Mouse (Mus musculus) intestine, embryonic 14.5 days (tissue): ENCODE data around the gene Hacl1. TPM values are rescaled to one million over a fixed set of nuclear protein-coding genes. Genes with fewer than 3 reads are reported as not detected.

Source experiments
- ATAC-seq: fragments of 200-750 bp; cut with Nextera tagmentation; replicated peaks from 2 replicates; pipeline ENCODE4 v1.8.0; 2017; ENCODE audit warnings: low read depth, moderate number of reproducible peaks, moderate TSS enrichment, moderate library complexity; ENCODE audit not compliant: low FRiP score, low TSS enrichment
- DNase-seq: peaks from one replicate; pipeline ENCODE4 v3.0.0-alpha.2; 2018; ENCODE audit warnings: low spot score
- H3K27ac ChIP-seq: fragments of 300-500 bp; sonication (generic); 2 replicates; pipeline ENCODE4 v1.5.1; 2014; ENCODE audit warnings: low read depth, mild to moderate bottlenecking, control low read depth
- H3K27me3 ChIP-seq: fragments of 300-500 bp; sonication (generic); replicated peaks from 2 replicates; pipeline ENCODE4 v1.6.1; 2014; ENCODE audit warnings: low read length, control low read depth; ENCODE audit not compliant: control insufficient read depth, insufficient read depth
- H3K36me3 ChIP-seq: fragments of 300-500 bp; sonication (generic); 2 replicates; pipeline ENCODE4 v1.6.1; 2014; ENCODE audit warnings: low read length, control low read depth; ENCODE audit not compliant: control insufficient read depth, insufficient read depth
- H3K4me1 ChIP-seq: fragments of 300-500 bp; sonication (generic); replicated peaks from 2 replicates; pipeline ENCODE4 v1.6.1; 2014; ENCODE audit warnings: low read length, control low read depth, mixed read lengths; ENCODE audit not compliant: control insufficient read depth, insufficient read depth
- H3K4me2 ChIP-seq: fragments of 300-500 bp; sonication (generic); 2 replicates; pipeline ENCODE4 v1.6.1; 2014; ENCODE audit warnings: low read length
- H3K4me3 ChIP-seq: fragments of 300-500 bp; sonication (generic); 2 replicates; pipeline ENCODE4 v1.5.1; 2014; ENCODE audit warnings: low read depth, low read length, control low read depth, mixed read lengths
- H3K9ac ChIP-seq: fragments of 300-500 bp; sonication (generic); 2 replicates; pipeline ENCODE4 v1.6.1; 2014; ENCODE audit warnings: mild to moderate bottlenecking, low read length
- H3K9me3 ChIP-seq: fragments of 300-500 bp; sonication (generic); 2 replicates; pipeline ENCODE4 v1.6.1; 2016; ENCODE audit warnings: low read length, control low read depth; ENCODE audit not compliant: control insufficient read depth
- WGBS: fragments of 180-500 bp; shearing (Covaris S2); extraction: QIAGEN DNeasy Blood & Tissue Kit; methylation state at CpG from one replicate; pipeline ENCODE4 v1.1.7; 2014; 5-methylcytosine and 5-hydroxymethylcytosine counted together
- polyA plus RNA-seq: library from polyadenylated mRNA; unstranded; fragments of >200 nt; fragmentation: Nextera tagmentation; extraction: Ambion mirVana; gene quantifications from 2 replicates; pipeline ENCODE4 v1.2.1, GENCODE M21; 2014

Gene Hacl1
- polyA plus RNA-seq, 1 experiment from 2014 or later, result 10.4 TPM

DNA sequence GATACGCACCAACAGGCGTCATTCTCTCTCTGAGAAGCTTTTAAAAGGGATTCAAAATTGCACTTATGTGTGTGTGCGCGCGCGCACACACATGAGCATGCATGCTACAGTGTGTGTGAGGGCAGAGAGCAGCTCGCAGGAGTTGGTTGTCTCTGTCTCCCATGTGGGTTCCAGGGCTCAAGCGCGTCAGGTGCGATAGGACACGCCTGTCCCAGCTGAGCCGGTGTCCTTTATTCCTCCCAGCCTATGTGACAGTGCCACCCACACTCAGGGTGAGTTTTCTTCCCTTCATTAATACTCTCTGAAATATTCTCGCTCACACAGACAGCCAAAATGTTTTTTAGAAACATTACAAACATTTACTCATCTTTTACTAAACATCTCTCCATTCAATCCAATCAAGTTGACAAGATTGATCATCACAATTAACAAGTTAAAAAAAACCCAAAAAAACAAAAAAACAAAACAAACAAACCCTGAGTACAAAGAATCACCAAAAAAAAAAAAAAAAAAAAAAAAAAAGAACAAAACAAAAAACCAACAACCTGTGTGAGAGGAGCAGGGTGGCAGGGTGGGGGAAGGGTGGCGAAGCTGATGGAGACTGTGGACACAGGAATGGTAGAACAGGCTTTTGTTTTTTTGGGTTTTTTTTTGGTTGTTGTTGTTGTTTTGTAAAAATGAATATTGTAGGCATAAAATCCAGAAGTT lies 39.0 kb downstream of the Hacl1 start:
- H3K4me2 ChIP-seq, result no peak overlapping the region
- no peaks in the 10 kb centered on the region for H3K27me3 ChIP-seq
- no peaks in the 10 kb centered on the region for H3K36me3 ChIP-seq
- 94% methylated on average over 14 of the region's 14 CpGs for WGBS
- no peaks in the 10 kb centered on the region for H3K4me1 ChIP-seq
- ATAC-seq (no peak), DNase-seq (no peak)
- no peak overlapping the region for H3K4me3 ChIP-seq
- no peaks in the 10 kb centered on the region for H3K9me3 ChIP-seq
- H3K27ac ChIP-seq, result no peak overlapping the region
- H3K9ac ChIP-seq, result no peak overlapping the region

DNA sequence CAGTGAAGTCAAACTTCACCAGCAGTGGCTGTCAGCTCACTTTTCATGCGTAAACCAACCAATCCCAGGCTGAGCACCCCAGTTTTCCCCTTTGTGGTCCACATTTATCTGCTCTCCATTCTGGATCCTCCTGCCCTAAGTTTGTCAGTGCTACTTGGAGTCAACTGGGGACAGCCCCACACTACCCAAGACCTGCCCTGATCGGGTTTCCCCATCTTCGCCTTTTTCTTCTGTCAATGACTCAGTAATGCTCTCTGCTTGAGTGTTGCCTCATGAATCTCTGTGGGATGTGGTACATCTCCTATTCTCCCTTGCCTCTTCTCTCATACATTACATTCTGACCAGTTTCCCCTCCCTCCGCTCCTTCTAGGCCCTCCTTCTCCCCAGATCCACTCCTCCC lies 43.6 kb downstream of the Hacl1 start:
- no peak overlapping the region for H3K4me3 ChIP-seq
- H3K27me3 ChIP-seq, result no peaks in the 10 kb centered on the region
- DNase-seq (no peak), ATAC-seq (no peak)
- H3K9me3 ChIP-seq, result no peaks in the 10 kb centered on the region
- H3K27ac ChIP-seq, result no peak overlapping the region
- 95% methylated on average over 4 of the region's 4 CpGs for WGBS
- no peaks in the 10 kb centered on the region for H3K36me3 ChIP-seq
- no peak overlapping the region for H3K9ac ChIP-seq
- H3K4me2 ChIP-seq, result no peak overlapping the region
- no peaks in the 10 kb centered on the region for H3K4me1 ChIP-seq

DNA sequence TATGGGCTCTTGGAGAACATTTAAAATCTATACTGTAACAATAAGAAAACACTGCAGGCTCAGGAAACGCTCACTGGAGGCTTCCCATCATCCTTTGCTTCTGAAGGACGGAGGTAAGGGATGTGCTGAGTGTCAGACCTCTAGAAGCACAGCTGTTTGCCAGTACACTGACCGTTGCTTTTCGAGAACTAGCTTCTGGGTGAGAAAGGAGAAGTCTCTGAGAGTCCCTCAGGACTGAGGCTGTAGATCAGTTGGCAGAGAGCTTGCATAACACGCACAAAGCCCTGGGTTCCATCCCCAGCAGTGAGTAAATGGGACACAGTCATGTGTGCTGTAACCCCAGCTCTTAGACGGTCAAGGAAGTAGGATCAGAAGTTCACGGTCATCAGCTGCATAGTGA lies 44.7 kb downstream of the Hacl1 start:
- no peaks in the 10 kb centered on the region for H3K27me3 ChIP-seq
- no peak for DNase-seq
- no peak overlapping the region for H3K4me3 ChIP-seq
- H3K4me1 ChIP-seq, result no peaks in the 10 kb centered on the region
- H3K36me3 ChIP-seq, result no peaks in the 10 kb centered on the region
- no peak overlapping the region for H3K27ac ChIP-seq
- ATAC-seq, result no peak
- H3K9ac ChIP-seq, result no peak overlapping the region
- no peak overlapping the region for H3K4me2 ChIP-seq
- H3K9me3 ChIP-seq, result no peaks in the 10 kb centered on the region
- 75% methylated on average over 7 of the region's 7 CpGs for WGBS

DNA sequence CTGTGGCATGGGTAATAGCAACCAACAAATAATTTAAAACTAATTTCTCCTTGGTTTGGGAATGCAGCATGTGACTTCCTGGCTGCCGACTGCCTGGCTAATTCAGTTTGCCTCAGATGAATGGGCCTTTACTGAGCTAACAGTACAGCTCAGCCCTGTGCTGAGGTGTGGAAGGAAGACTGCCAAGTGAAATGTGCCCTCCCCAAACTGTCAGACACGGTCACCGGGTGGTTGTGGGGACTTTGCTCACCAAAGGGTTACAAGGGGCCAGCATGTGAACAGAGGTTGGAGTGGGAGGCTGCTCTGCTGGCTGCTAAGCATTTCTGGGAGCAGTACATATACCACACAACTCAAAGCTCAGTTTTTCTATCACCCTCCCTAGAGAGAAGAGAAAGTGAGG lies 46.4 kb downstream of the Hacl1 start:
- 60% methylated on average over 3 of the region's 3 CpGs for WGBS

DNA sequence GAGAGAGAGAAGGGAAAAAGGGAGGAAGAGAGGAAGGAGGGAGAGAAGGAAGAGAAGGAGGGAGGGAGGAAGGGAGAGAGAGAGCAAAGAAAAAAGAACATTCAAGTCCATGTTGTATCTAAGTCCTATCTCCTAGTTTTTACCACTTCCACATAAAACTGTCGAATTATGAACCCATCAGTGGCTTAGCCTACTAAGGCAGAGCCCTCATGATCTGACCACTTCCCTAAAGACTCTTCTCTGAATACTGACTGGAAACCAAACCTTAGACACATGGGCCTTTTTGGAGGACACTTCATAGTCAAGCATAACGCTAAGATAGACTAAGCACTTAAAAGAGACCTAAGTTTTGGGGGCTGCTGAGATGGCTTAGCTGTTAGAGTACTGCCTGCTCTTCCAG lies 48.0 kb downstream of the Hacl1 start:
- 78% methylated on average over 2 of the region's 2 CpGs for WGBS
- ATAC-seq, result no peak
- DNase-seq, result no peak
- no peak overlapping the region for H3K27ac ChIP-seq
- no peak overlapping the region for H3K9ac ChIP-seq
- H3K4me3 ChIP-seq, result no peak overlapping the region
- H3K36me3 ChIP-seq, result no peaks in the 10 kb centered on the region
- H3K4me2 ChIP-seq, result no peak overlapping the region
- no peaks in the 10 kb centered on the region for H3K4me1 ChIP-seq
- no peaks in the 10 kb centered on the region for H3K9me3 ChIP-seq
- no peaks in the 10 kb centered on the region for H3K27me3 ChIP-seq

More for the DNA sequence above, 46.4 kb downstream of the Hacl1 start:
- no peak for DNase-seq
- no peak for ATAC-seq
- Histone ChIP-seq H3K27me3 (no peaks in the 10 kb centered on the region), H3K27ac (no peak overlapping the region), H3K9me3 (no peaks in the 10 kb centered on the region), H3K4me2 (no peak overlapping the region), H3K4me3 (no peak overlapping the region), H3K4me1 (no peaks in the 10 kb centered on the region), H3K36me3 (no peaks in the 10 kb centered on the region), H3K9ac (no peak overlapping the region)

DNA sequence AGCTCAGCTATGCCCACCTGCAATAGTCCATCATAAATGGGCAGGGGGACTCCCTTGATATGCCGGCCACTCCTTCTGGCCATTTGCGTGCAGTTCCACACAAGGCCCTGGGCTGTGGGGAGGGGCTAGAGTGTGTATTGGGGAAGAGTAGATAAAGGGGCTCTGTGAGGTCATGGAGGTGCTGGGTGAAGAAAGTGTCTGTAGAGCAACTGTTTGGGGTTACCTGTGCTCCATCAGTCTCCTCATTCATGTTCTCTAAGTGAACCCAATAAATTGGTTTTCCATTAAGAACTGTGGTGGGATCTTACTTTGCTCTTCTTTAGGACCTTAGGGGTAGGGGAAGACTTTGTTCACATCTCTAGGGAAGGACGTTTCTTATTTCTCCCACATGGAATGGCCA lies 49.8 kb downstream of the Hacl1 start, which contains the start of gene Colq:
Gene Colq (minus strand): TSS at position 101 of the 400 bp plus-strand sequence.
- ATAC-seq (no peak), DNase-seq (no peak)
- Histone ChIP-seq H3K4me3 (no peak within 1 kb of the TSS), H3K9me3 (no peaks in the 10 kb centered on the region), H3K4me2 (no peak within 1 kb of the TSS), H3K27ac (no peak within 1 kb of the TSS), H3K27me3 (no peaks in the 10 kb centered on the region), H3K36me3 (no peaks in the 10 kb centered on the region), H3K9ac (no peak within 1 kb of the TSS), H3K4me1 (no peaks in the 10 kb centered on the region)
- WGBS, result 80% methylated on average over 3 of the region's 3 CpGs

DNA sequence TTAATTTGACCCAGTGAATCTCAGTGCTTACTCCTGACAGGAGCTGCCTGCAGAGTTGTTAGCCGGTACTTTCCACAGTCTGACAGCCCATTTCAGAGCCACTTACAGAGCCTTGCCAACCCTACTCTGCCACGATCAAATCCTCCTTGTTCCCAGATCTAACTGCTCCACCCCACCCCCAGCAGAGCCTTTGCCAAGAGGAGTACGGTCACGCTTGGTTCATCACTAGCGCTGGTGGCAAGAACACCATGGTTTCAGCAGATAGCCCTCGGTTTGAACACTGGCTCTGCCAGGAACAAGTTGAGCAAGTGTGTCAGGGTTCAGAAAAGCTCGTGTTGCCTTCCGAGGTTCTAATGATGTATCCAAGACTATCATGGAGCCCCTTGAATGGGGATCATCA lies 54.6 kb downstream of the Hacl1 start:
- no peaks in the 10 kb centered on the region for H3K36me3 ChIP-seq
- ATAC-seq (no peak), DNase-seq (no peak)
- no peak overlapping the region for H3K4me3 ChIP-seq
- H3K4me1 ChIP-seq, result no peaks in the 10 kb centered on the region
- no peak overlapping the region for H3K27ac ChIP-seq
- 86% methylated on average over 8 of the region's 8 CpGs for WGBS
- H3K4me2 ChIP-seq, result no peak overlapping the region
- H3K27me3 ChIP-seq, result no peaks in the 10 kb centered on the region
- H3K9ac ChIP-seq, result no peak overlapping the region
- H3K9me3 ChIP-seq, result no peaks in the 10 kb centered on the region

DNA sequence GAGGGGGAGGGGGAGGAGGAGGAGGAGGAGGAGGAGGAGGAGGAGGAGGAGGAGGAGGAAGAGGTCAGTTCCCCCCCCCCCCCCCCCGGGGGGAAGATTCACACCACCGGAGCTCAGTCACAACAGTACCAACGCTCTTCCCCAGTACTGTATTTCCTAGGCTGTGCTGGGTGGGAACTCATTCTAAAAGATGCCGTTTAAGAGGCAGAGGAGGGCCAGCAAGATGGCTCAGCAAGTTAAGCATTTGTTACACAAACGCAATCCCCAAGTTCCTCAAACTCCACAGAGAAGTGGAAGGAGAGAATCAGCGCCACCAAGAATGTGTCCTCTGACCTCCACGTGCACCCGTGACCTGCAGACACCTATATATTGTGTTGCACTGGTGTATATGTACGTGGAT lies 58.0 kb downstream of the Hacl1 start:
- DNase-seq, result no peak
- no peaks in the 10 kb centered on the region for H3K9me3 ChIP-seq
- no peaks in the 10 kb centered on the region for H3K36me3 ChIP-seq
- H3K4me2 ChIP-seq, result no peak overlapping the region
- no peak for ATAC-seq
- no peak overlapping the region for H3K27ac ChIP-seq
- H3K4me3 ChIP-seq, result no peak overlapping the region
- no peaks in the 10 kb centered on the region for H3K27me3 ChIP-seq
- 81% methylated on average over 8 of the region's 9 CpGs for whole genome bisulfite sequencing
- H3K4me1 ChIP-seq, result no peaks in the 10 kb centered on the region; the same call in 1 of the 2 replicates
- H3K9ac ChIP-seq, result no peak overlapping the region
